Mouse (Mus musculus) stomach, postnatal 0 days (tissue): Measurements from ENCODE around the gene Vav2. TPM values are rescaled to one million over a fixed set of nuclear protein-coding genes. Genes with fewer than 3 reads are reported as not detected.

ENCODE experiments used
- ATAC-seq: fragments of 200-750 bp; cut with Nextera tagmentation; 2 replicates; pipeline ENCODE4 v1.8.0; 2017; ENCODE audit not compliant: low FRiP score, low TSS enrichment
- DNase-seq: peaks from one replicate; pipeline ENCODE4 v3.0.0-alpha.2; 2016; ENCODE audit warnings: low spot score
- H3K27ac ChIP-seq: fragments of 300-500 bp; sonication (generic); replicated peaks from 2 replicates; pipeline ENCODE4 v1.5.1; 2014; ENCODE audit warnings: mild to moderate bottlenecking, control low read depth
- H3K27me3 ChIP-seq: fragments of 300-500 bp; sonication (generic); 2 replicates; pipeline ENCODE4 v1.6.1; 2014; ENCODE audit warnings: low read length; ENCODE audit not compliant: control insufficient read depth, insufficient read depth
- H3K36me3 ChIP-seq: fragments of 300-500 bp; sonication (generic); 2 replicates; pipeline ENCODE4 v1.6.1; 2014; ENCODE audit warnings: low read length, mixed read lengths; ENCODE audit not compliant: control insufficient read depth, insufficient read depth
- H3K4me1 ChIP-seq: fragments of 300-500 bp; sonication (generic); replicated peaks from 2 replicates; pipeline ENCODE4 v1.6.1; 2014; ENCODE audit warnings: antibody characterized with exemption; ENCODE audit not compliant: control insufficient read depth, insufficient read depth
- H3K4me2 ChIP-seq: fragments of 300-500 bp; sonication (generic); replicated peaks from 2 replicates; pipeline ENCODE4 v1.6.1; 2014; ENCODE audit warnings: low read depth, mild to moderate bottlenecking, control low read depth, moderate library complexity
- H3K4me3 ChIP-seq: fragments of 300-500 bp; sonication (generic); 2 replicates; pipeline ENCODE4 v1.5.1; 2014; ENCODE audit warnings: low read depth, low read length, control low read depth
- H3K9ac ChIP-seq: fragments of 300-500 bp; sonication (generic); 2 replicates; pipeline ENCODE4 v1.6.1; 2014; ENCODE audit warnings: mild to moderate bottlenecking, low read length, control low read depth, mixed read lengths
- H3K9me3 ChIP-seq: fragments of 300-500 bp; sonication (generic); 2 replicates; pipeline ENCODE4 v1.6.1; 2016; ENCODE audit warnings: low read length; ENCODE audit not compliant: control insufficient read depth
- CTCF ChIP-seq: IDR thresholded peaks from 2 replicates; pipeline ENCODE4 v1.5.1; 2016; ENCODE audit warnings: antibody characterized with exemption, low read depth, mild to moderate bottlenecking, moderate library complexity
- EP300 ChIP-seq: optimal IDR thresholded peaks from 2 replicates; pipeline ENCODE3; 2016; ENCODE audit warnings: antibody characterized with exemption
- WGBS: fragments of 180-500 bp; shearing (Covaris S2); extraction: QIAGEN DNeasy Blood & Tissue Kit; methylation state at CpG from one replicate; pipeline ENCODE4 v1.1.7; 2014; 5-methylcytosine and 5-hydroxymethylcytosine counted together
- polyA plus RNA-seq: library from polyadenylated mRNA; unstranded; fragments of >200 nt; fragmentation: Nextera tagmentation; extraction: Ambion mirVana; gene quantifications from 2 replicates; pipeline ENCODE4 v1.2.1, GENCODE M21; 2015

The Vav2 gene
- polyA plus RNA-seq, 1 experiment from 2014 or later = 2.7 TPM

GRCm38 (mm10) chr2:27423596-27423995, 3.2 kb downstream of the Vav2 start:
- DNase-seq (no peak), ATAC-seq (no peak)
- no peaks in the 10 kb centered on the region for H3K27me3 ChIP-seq
- 60% methylated on average over 7 of the region's 7 CpGs for WGBS
- no peak overlapping the region for H3K4me3 ChIP-seq
- H3K4me1 ChIP-seq = peaks cover 8% of the 10 kb centered on the region
- H3K36me3 ChIP-seq = no peaks in the 10 kb centered on the region
- TF ChIP-seq EP300 (no peak), CTCF (no peak)
- H3K9ac ChIP-seq = peak overlapping the region; percentile 8; the same call in 1 of the 2 replicates
- no peak overlapping the region for H3K4me2 ChIP-seq
- no peaks in the 10 kb centered on the region for H3K9me3 ChIP-seq
- H3K27ac ChIP-seq = no peak overlapping the region

DNA sequence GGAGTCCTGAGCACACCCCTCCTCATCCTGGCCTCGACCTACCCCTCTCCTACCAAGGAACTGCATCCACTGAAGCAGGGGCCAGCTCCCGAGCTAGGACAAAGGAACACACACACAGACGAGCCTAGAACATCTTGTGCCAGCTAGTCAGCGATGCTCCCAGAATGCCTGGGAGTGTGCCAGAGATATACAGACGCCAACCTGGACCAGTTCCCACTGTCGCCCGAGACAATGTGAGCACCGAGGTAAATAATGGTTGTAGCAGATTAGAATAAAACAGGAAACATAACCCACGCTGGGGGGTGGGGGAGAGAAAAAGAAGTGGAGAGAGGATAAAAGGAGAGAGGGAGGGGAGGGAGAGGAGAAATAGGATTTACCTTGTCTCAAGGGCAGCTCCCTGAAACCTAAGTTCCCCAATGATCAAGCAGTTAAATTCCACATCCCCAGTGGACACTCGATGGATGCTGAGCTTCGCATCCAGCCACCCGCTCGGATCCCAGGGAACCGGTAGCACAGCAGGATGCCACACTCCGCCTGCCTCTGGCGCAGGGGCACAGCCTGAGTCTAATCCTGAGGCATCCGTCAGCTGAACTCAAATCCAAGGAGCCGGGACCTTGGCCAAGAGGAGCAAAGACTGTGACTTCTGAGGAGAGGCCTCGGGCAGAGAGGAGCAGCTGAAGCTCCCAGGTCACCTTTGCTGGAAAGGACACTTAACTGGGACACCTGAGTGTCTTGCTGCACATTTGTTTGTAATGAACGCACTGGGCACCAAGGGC, 5.4 kb downstream of the Vav2 start:
- no peaks in the 10 kb centered on the region for H3K9me3 ChIP-seq
- WGBS = 48% methylated on average over 20 of the region's 20 CpGs
- H3K36me3 ChIP-seq = no peaks in the 10 kb centered on the region
- no peak overlapping the region for H3K4me3 ChIP-seq
- H3K4me1 ChIP-seq = peaks cover 7% of the 10 kb centered on the region
- no peak for TF ChIP-seq CTCF
- no peak for TF ChIP-seq EP300
- no peak for ATAC-seq
- no peaks in the 10 kb centered on the region for H3K27me3 ChIP-seq
- no peak for DNase-seq
- no peak overlapping the region for H3K4me2 ChIP-seq
- no peak overlapping the region for H3K27ac ChIP-seq
- H3K9ac ChIP-seq = no peak overlapping the region

DNA sequence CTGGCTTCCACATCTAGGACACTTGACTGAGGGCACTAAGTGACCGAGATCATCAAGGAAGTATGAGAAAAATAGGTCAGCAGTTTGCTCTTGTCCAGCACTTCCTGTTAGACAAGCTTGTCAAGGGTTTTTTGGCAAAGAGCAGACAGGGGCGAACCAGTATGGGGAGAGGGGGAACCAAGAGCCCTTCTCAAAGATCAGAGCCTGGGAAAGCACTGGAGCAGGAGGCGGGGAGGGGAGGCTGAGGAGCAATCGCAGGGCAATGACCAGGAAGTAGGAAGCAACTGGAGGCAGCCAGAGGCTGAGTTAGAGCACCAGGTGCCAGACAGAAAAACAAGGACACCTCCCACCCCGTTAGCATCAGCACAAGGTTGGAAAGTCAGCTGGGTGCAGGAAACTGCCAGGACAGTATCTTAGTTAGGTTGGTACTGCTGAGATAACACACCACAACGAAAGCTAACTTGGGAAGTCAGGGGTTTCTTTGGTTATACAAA, 8.2 kb downstream of the Vav2 start:
- no peak overlapping the region for H3K9ac ChIP-seq
- no peak overlapping the region for H3K4me2 ChIP-seq
- no peaks in the 10 kb centered on the region for H3K9me3 ChIP-seq
- 22% methylated on average over 6 of the region's 6 CpGs for WGBS
- peaks cover 9% of the 10 kb centered on the region for H3K4me1 ChIP-seq
- TF ChIP-seq CTCF (no peak), EP300 (no peak)
- peak overlapping the region; percentile 73 for H3K27ac ChIP-seq
- ATAC-seq (peak; percentile 17; the same call in 1 of the 2 replicates), DNase-seq (peak; percentile 61)
- H3K27me3 ChIP-seq = no peaks in the 10 kb centered on the region
- H3K4me3 ChIP-seq = no peak overlapping the region
- H3K36me3 ChIP-seq = no peaks in the 10 kb centered on the region

DNA sequence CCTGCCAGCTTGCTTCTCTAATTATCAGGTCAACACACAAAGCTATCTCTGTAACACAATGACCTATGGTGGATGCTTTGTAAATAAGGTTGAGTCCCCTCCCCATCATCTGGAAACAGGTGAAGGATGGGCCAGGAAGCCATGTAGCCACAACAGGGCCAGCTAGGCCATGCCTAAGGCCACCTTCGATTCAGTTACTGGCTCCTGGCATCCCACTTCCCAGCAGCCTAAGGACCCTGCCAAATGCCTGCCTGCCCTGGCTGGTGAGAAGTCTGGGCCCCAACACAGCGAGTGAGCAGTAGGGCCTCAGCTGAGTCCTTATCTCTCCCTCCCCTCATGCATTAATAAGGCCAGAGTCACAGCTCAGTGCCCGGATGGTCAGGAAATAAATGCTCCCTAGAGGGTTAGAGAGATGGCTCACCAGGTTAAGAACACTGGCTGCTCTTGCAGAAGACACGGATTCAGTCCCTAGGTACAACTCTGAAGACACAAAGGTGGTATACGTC, 9.1 kb downstream of the Vav2 start:
- Histone ChIP-seq H3K4me1 (peaks cover 10% of the 10 kb centered on the region), H3K36me3 (no peaks in the 10 kb centered on the region), H3K9me3 (no peaks in the 10 kb centered on the region), H3K27me3 (no peaks in the 10 kb centered on the region), H3K27ac (peak overlapping the region; percentile 78), H3K9ac (no peak overlapping the region), H3K4me2 (no peak overlapping the region), H3K4me3 (no peak overlapping the region)
- DNase-seq (no peak), ATAC-seq (no peak)
- no peak for TF ChIP-seq CTCF
- TF ChIP-seq EP300 = no peak
- 55% methylated on average over 5 of the region's 5 CpGs for WGBS

GRCm38 (mm10) chr2:27416425-27416824, 10.4 kb downstream of the Vav2 start:
- Histone ChIP-seq H3K4me3 (no peak overlapping the region), H3K9ac (no peak overlapping the region), H3K36me3 (no peaks in the 10 kb centered on the region), H3K4me1 (peaks cover 17% of the 10 kb centered on the region), H3K9me3 (no peaks in the 10 kb centered on the region), H3K27me3 (no peaks in the 10 kb centered on the region), H3K4me2 (no peak overlapping the region), H3K27ac (peak overlapping the region; percentile 65; the same call in 1 of the 2 replicates)
- DNase-seq = no peak
- TF ChIP-seq CTCF = no peak
- TF ChIP-seq EP300 = no peak
- no peak for ATAC-seq
- 12% methylated on average over 3 of the region's 3 CpGs for WGBS
